Mouse (Mus musculus): ENCODE data around the gene Mindy2. TPM values are rescaled to one million over a fixed set of nuclear protein-coding genes. Genes with fewer than 3 reads are reported as not detected.

Mindy2 gene
- polyA plus RNA-seq, 1 experiment from 2014 or later, result 12.0 TPM

GRCm38 (mm10) chr9:70629711-70630110 is 27.3 kb downstream of the Mindy2 start:
- no peak for ATAC-seq (ENCODE audit: insufficient read depth, low FRiP score, low TSS enrichment)
- Histone ChIP-seq H3K4me3 (ENCODE audit: low read depth, low read length) (no peak overlapping the region), H3K4me2 (ENCODE audit: low read depth) (no peak overlapping the region), H3K9ac (ENCODE audit: low read length) (no peak overlapping the region), H3K27me3 (ENCODE audit: control insufficient read depth, insufficient read depth, low read length) (no peaks in the 10 kb centered on the region), H3K4me1 (ENCODE audit: control insufficient read depth, insufficient read depth, low read length) (no peaks in the 10 kb centered on the region), H3K27ac (ENCODE audit: low read depth, low read length) (no peak overlapping the region), H3K36me3 (ENCODE audit: control insufficient read depth, insufficient read depth, low read length) (no peaks in the 10 kb centered on the region), H3K9me3 (ENCODE audit: control insufficient read depth, low read length) (no peaks in the 10 kb centered on the region)
- no peak for DNase-seq (ENCODE audit: low spot score)
- WGBS, result 87% methylated on average over 2 of the region's 2 CpGs

GRCm38 (mm10) chr9:70611026-70611673 is 45.8 kb downstream of the Mindy2 start:
- Histone ChIP-seq H3K27ac (ENCODE audit: low read depth, low read length) (no peak overlapping the region), H3K36me3 (ENCODE audit: control insufficient read depth, insufficient read depth, low read length) (no peaks in the 10 kb centered on the region), H3K9me3 (ENCODE audit: control insufficient read depth, low read length) (no peaks in the 10 kb centered on the region), H3K4me2 (ENCODE audit: low read depth) (no peak overlapping the region), H3K27me3 (ENCODE audit: control insufficient read depth, insufficient read depth, low read length) (no peaks in the 10 kb centered on the region), H3K4me1 (ENCODE audit: control insufficient read depth, insufficient read depth, low read length) (no peaks in the 10 kb centered on the region), H3K4me3 (ENCODE audit: low read depth, low read length) (no peak overlapping the region), H3K9ac (ENCODE audit: low read length) (no peak overlapping the region)
- ATAC-seq (ENCODE audit: insufficient read depth, low FRiP score, low TSS enrichment) (no peak), DNase-seq (ENCODE audit: low spot score) (no peak)
- WGBS, result 80% methylated on average over 3 of the region's 3 CpGs

GRCm38 (mm10) chr9:70602186-70602845 is 54.7 kb downstream of the Mindy2 start:
- WGBS, result 91% methylated on average over 1 of the region's 1 CpGs
- H3K4me2 ChIP-seq (ENCODE audit: low read depth), result no peak overlapping the region
- H3K36me3 ChIP-seq (ENCODE audit: control insufficient read depth, insufficient read depth, low read length), result peaks cover 2% of the 10 kb centered on the region
- no peak overlapping the region for H3K27ac ChIP-seq (ENCODE audit: low read depth, low read length)
- H3K4me1 ChIP-seq (ENCODE audit: control insufficient read depth, insufficient read depth, low read length), result no peaks in the 10 kb centered on the region
- ATAC-seq (ENCODE audit: insufficient read depth, low FRiP score, low TSS enrichment) (no peak), DNase-seq (ENCODE audit: low spot score) (no peak)
- H3K9me3 ChIP-seq (ENCODE audit: control insufficient read depth, low read length), result no peaks in the 10 kb centered on the region
- no peaks in the 10 kb centered on the region for H3K27me3 ChIP-seq (ENCODE audit: control insufficient read depth, insufficient read depth, low read length)
- no peak overlapping the region for H3K4me3 ChIP-seq (ENCODE audit: low read depth, low read length)
- H3K9ac ChIP-seq (ENCODE audit: low read length), result no peak overlapping the region

DNA sequence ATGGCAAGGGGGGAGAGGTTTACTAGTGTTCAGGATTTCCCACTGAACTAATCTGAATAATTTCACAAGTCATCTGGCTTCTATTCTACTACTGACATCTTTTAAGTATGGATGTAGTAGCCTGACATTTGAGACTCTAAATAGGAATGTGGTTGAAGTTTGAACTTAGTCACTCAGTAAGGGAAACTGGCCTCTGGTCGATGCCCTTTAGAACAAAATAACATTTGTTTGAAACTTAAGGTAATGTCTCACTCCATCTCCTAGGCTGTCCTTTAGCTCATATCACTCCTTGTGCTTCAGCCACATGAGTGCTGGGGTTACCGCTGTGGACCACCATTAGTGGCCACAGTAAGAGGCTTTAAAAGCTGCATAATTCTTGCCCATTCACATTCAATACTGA is 58.7 kb downstream of the Mindy2 start:
- Histone ChIP-seq H3K27ac (ENCODE audit: low read depth, low read length) (no peak overlapping the region), H3K9me3 (ENCODE audit: control insufficient read depth, low read length) (no peaks in the 10 kb centered on the region), H3K27me3 (ENCODE audit: control insufficient read depth, insufficient read depth, low read length) (no peaks in the 10 kb centered on the region), H3K36me3 (ENCODE audit: control insufficient read depth, insufficient read depth, low read length) (peaks cover 2% of the 10 kb centered on the region; the same call in 1 of the 2 replicates), H3K4me2 (ENCODE audit: low read depth) (no peak overlapping the region), H3K4me1 (ENCODE audit: control insufficient read depth, insufficient read depth, low read length) (no peaks in the 10 kb centered on the region), H3K9ac (ENCODE audit: low read length) (no peak overlapping the region), H3K4me3 (ENCODE audit: low read depth, low read length) (no peak overlapping the region)
- ATAC-seq (ENCODE audit: insufficient read depth, low FRiP score, low TSS enrichment), result no peak
- DNase-seq (ENCODE audit: low spot score), result no peak
- 96% methylated on average over 2 of the region's 2 CpGs for WGBS

- Histone ChIP-seq H3K27ac (ENCODE audit: low read depth, low read length) (no peak overlapping the region), H3K4me3 (ENCODE audit: low read depth, low read length) (no peak overlapping the region), H3K9me3 (ENCODE audit: control insufficient read depth, low read length) (no peaks in the 10 kb centered on the region), H3K27me3 (ENCODE audit: control insufficient read depth, insufficient read depth, low read length) (no peaks in the 10 kb centered on the region), H3K4me1 (ENCODE audit: control insufficient read depth, insufficient read depth, low read length) (no peaks in the 10 kb centered on the region), H3K4me2 (ENCODE audit: low read depth) (no peak overlapping the region), H3K36me3 (ENCODE audit: control insufficient read depth, insufficient read depth, low read length) (peaks cover 12% of the 10 kb centered on the region), H3K9ac (ENCODE audit: low read length) (no peak overlapping the region)
- no peak for DNase-seq (ENCODE audit: low spot score)
- no peak for ATAC-seq (ENCODE audit: insufficient read depth, low FRiP score, low TSS enrichment)
- 54% methylated on average over 9 of the region's 9 CpGs for WGBS
Measured at GRCm38 (mm10) chr9:70591486-70591885, 65.5 kb downstream of the Mindy2 start.

DNA sequence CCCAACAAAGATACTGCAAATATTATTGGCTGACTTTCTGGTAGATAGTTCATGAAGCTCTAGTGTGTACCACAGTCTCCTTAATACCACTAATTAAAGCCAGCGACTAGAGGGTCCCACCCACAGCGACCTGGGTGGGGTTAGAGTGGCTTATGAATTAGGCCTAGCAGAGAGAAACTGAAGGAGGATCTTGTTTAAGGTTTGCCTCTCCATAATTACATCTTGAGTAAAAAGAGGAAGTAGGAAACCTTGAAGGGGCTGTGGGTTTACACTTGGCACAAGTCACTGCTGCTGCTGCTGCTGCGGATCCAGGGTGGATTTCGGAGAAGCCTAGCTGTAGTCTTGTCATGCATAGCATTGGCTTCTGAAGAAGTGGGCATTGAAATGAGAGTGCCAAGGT is 66.2 kb downstream of the Mindy2 start:
- 91% methylated on average over 4 of the region's 4 CpGs for WGBS
- H3K27ac ChIP-seq (ENCODE audit: low read depth, low read length), result no peak overlapping the region
- H3K9me3 ChIP-seq (ENCODE audit: control insufficient read depth, low read length), result no peaks in the 10 kb centered on the region
- ATAC-seq (ENCODE audit: insufficient read depth, low FRiP score, low TSS enrichment), result no peak
- H3K4me2 ChIP-seq (ENCODE audit: low read depth), result no peak overlapping the region
- H3K4me1 ChIP-seq (ENCODE audit: control insufficient read depth, insufficient read depth, low read length), result no peaks in the 10 kb centered on the region
- H3K4me3 ChIP-seq (ENCODE audit: low read depth, low read length), result no peak overlapping the region
- H3K27me3 ChIP-seq (ENCODE audit: control insufficient read depth, insufficient read depth, low read length), result no peaks in the 10 kb centered on the region
- DNase-seq (ENCODE audit: low spot score), result no peak
- H3K9ac ChIP-seq (ENCODE audit: low read length), result no peak overlapping the region
- H3K36me3 ChIP-seq (ENCODE audit: control insufficient read depth, insufficient read depth, low read length), result peaks cover 15% of the 10 kb centered on the region

- Histone ChIP-seq H3K4me2 (ENCODE audit: low read depth) (no peak overlapping the region), H3K4me3 (ENCODE audit: low read depth, low read length) (no peak overlapping the region), H3K36me3 (ENCODE audit: control insufficient read depth, insufficient read depth, low read length) (peaks cover 23% of the 10 kb centered on the region), H3K27me3 (ENCODE audit: control insufficient read depth, insufficient read depth, low read length) (no peaks in the 10 kb centered on the region), H3K9ac (ENCODE audit: low read length) (no peak overlapping the region), H3K27ac (ENCODE audit: low read depth, low read length) (no peak overlapping the region), H3K9me3 (ENCODE audit: control insufficient read depth, low read length) (no peaks in the 10 kb centered on the region), H3K4me1 (ENCODE audit: control insufficient read depth, insufficient read depth, low read length) (no peaks in the 10 kb centered on the region)
- no peak for ATAC-seq (ENCODE audit: insufficient read depth, low FRiP score, low TSS enrichment)
- DNase-seq (ENCODE audit: low spot score), result no peak
- WGBS, result 97% methylated on average over 5 of the region's 5 CpGs
Measured at GRCm38 (mm10) chr9:70587171-70587570, 69.8 kb downstream of the Mindy2 start.

- no peak overlapping the region for H3K4me2 ChIP-seq (ENCODE audit: low read depth)
- H3K36me3 ChIP-seq (ENCODE audit: control insufficient read depth, insufficient read depth, low read length), result peaks cover 23% of the 10 kb centered on the region
- WGBS, result 95% methylated on average over 5 of the region's 5 CpGs
- H3K27me3 ChIP-seq (ENCODE audit: control insufficient read depth, insufficient read depth, low read length), result no peaks in the 10 kb centered on the region
- no peak for ATAC-seq (ENCODE audit: insufficient read depth, low FRiP score, low TSS enrichment)
- no peak overlapping the region for H3K9ac ChIP-seq (ENCODE audit: low read length)
- DNase-seq (ENCODE audit: low spot score), result no peak
- H3K4me1 ChIP-seq (ENCODE audit: control insufficient read depth, insufficient read depth, low read length), result no peaks in the 10 kb centered on the region
- no peak overlapping the region for H3K27ac ChIP-seq (ENCODE audit: low read depth, low read length)
- H3K9me3 ChIP-seq (ENCODE audit: control insufficient read depth, low read length), result no peaks in the 10 kb centered on the region
- no peak overlapping the region for H3K4me3 ChIP-seq (ENCODE audit: low read depth, low read length)
Measured at GRCm38 (mm10) chr9:70585172-70585571, 71.8 kb downstream of the Mindy2 start.

- Histone ChIP-seq H3K9ac (ENCODE audit: low read length) (no peak overlapping the region), H3K27me3 (ENCODE audit: control insufficient read depth, insufficient read depth, low read length) (no peaks in the 10 kb centered on the region), H3K27ac (ENCODE audit: low read depth, low read length) (no peak overlapping the region), H3K9me3 (ENCODE audit: control insufficient read depth, low read length) (no peaks in the 10 kb centered on the region), H3K4me3 (ENCODE audit: low read depth, low read length) (no peak overlapping the region), H3K4me2 (ENCODE audit: low read depth) (no peak overlapping the region), H3K4me1 (ENCODE audit: control insufficient read depth, insufficient read depth, low read length) (no peaks in the 10 kb centered on the region), H3K36me3 (ENCODE audit: control insufficient read depth, insufficient read depth, low read length) (peaks cover 20% of the 10 kb centered on the region)
- WGBS, result 94% methylated on average over 14 of the region's 14 CpGs
- ATAC-seq (ENCODE audit: insufficient read depth, low FRiP score, low TSS enrichment) (no peak), DNase-seq (ENCODE audit: low spot score) (no peak)
Measured at GRCm38 (mm10) chr9:70584641-70585040, 72.3 kb downstream of the Mindy2 start.

Measured in neural tube, embryonic 11.5 days (tissue).